Mouse (Mus musculus) adrenal gland, postnatal 14 days (tissue): Measurements from ENCODE around the gene Igfbp4. TPM values are rescaled to one million over a fixed set of nuclear protein-coding genes. Genes with fewer than 3 reads are reported as not detected.

Experiments used
- DNase-seq: peaks from one replicate; pipeline ENCODE4 v3.0.0; 2021; ENCODE audit warnings: mixed read lengths
- long read RNA-seq, 2 experiments: library from polyadenylated mRNA; stranded (forward); transcript quantifications; one replicate each; pipeline ENCODE4 v2.0.0; 2021
- total RNA-seq: library from RNA; stranded (reverse); gene quantifications from 2 replicates; pipeline ENCODE4 v1.2.3, GENCODE M21; 2021

Gene Igfbp4
- total RNA-seq, result 112 and 219 TPM in 2 replicates
- long read RNA-seq, experiment 1, transcript Igfbp4-201 (4 exons, 3,831 nt), result major isoform, 65 of 106 reads
- long read RNA-seq, experiment 1, partial matches to known transcripts, result 10 of 106 reads
- long read RNA-seq, experiment 1, other reads (novel, unspliced or antisense), result 30 of 106 reads
- long read RNA-seq, experiment 2, transcript Igfbp4-201 (4 exons, 3,831 nt), result major isoform, 135 of 234 reads
- long read RNA-seq, experiment 2, partial matches to known transcripts, result 93 of 234 reads
- long read RNA-seq, experiment 2, other reads (novel, unspliced or antisense), result 4 of 234 reads

- DNase-seq, result peak; percentile 74
These were observed at the start of gene Igfbp4 for GRCm38 (mm10) chr11:99041051-99041729. Gene Igfbp4 (plus strand): TSS chr11:99041244.

GRCm38 (mm10) chr11:98995987-98996386 lies 45.1 kb upstream of the Igfbp4 start:
- no peak for DNase-seq

- no peak for DNase-seq
These were observed 43.4 kb upstream of the Igfbp4 start for GRCm38 (mm10) chr11:98997659-98998058.

- no peak for DNase-seq
These were observed 42.3 kb upstream of the Igfbp4 start for GRCm38 (mm10) chr11:98998776-98999175.

GRCm38 (mm10) chr11:98999243-98999642 lies 41.8 kb upstream of the Igfbp4 start:
- no peak for DNase-seq

- no peak for DNase-seq
These were observed 34.3 kb upstream of the Igfbp4 start for GRCm38 (mm10) chr11:99006788-99007187.

- no peak for DNase-seq
These were observed 30.9 kb upstream of the Igfbp4 start for GRCm38 (mm10) chr11:99010124-99010523.

GRCm38 (mm10) chr11:99010706-99011105 lies 30.3 kb upstream of the Igfbp4 start:
- DNase-seq, result no peak

- no peak for DNase-seq
These were observed 27.2 kb upstream of the Igfbp4 start for GRCm38 (mm10) chr11:99013856-99014255.

- DNase-seq, result no peak
These were observed 21.2 kb upstream of the Igfbp4 start for GRCm38 (mm10) chr11:99019844-99020243.

GRCm38 (mm10) chr11:99022384-99022933 lies 18.6 kb upstream of the Igfbp4 start:
- no peak for DNase-seq

- DNase-seq, result no peak
These were observed 17.9 kb upstream of the Igfbp4 start for GRCm38 (mm10) chr11:99023094-99023493.

GRCm38 (mm10) chr11:99023500-99024467 lies 17.3 kb upstream of the Igfbp4 start, which contains the start of gene Top2a:
Gene Top2a (minus strand): TSS chr11:99024189.
- peak; percentile 90 for DNase-seq

GRCm38 (mm10) chr11:99024468-99025134 lies 16.4 kb upstream of the Igfbp4 start:
- no peak for DNase-seq

- no peak for DNase-seq
These were observed 15.2 kb upstream of the Igfbp4 start for GRCm38 (mm10) chr11:99025878-99026277.

GRCm38 (mm10) chr11:99026899-99027440 lies 14.1 kb upstream of the Igfbp4 start:
- DNase-seq, result no peak

- DNase-seq, result peak; percentile 16
These were observed 5.7 kb upstream of the Igfbp4 start for GRCm38 (mm10) chr11:99035350-99035749.

- DNase-seq, result no peak
These were observed 4.8 kb upstream of the Igfbp4 start for GRCm38 (mm10) chr11:99036254-99036653.

- peak; percentile 86 for DNase-seq
These were observed 1.3 kb upstream of the Igfbp4 start for GRCm38 (mm10) chr11:99039782-99040181.

- DNase-seq, result peak; percentile 51
These were observed 584 bp upstream of the Igfbp4 start for GRCm38 (mm10) chr11:99040346-99040974.
